Mouse (Mus musculus) heart, postnatal 10 days (tissue): ENCODE results near the gene Fam122a. TPM values are rescaled to one million over a fixed set of nuclear protein-coding genes. Genes with fewer than 3 reads are reported as not detected.

Experiments used
- DNase-seq, 2 experiments: peaks; one replicate each; pipeline ENCODE4 v3.0.0; 2021
- intact Hi-C: fragments of 180-260 bp; cut with DNase I; formaldehyde crosslinking; loops from one replicate; pipeline ENCODE4 v1.15.1; 2025
- total RNA-seq, 2 experiments: library from RNA; stranded (reverse); gene quantifications; 2 replicates each; pipeline ENCODE4 v1.2.3; 2021

Fam122a gene
- total RNA-seq, 2 experiments from 2014 or later: 27.3 to 28.3 TPM

- DNase-seq: no peak
- intact Hi-C loops: no loop called here
Observed at GRCm38 (mm10) chr19:24491824-24492223, 14.7 kb upstream of the Fam122a start.

- no peak for DNase-seq
- intact Hi-C loops: no loop called here
Observed at GRCm38 (mm10) chr19:24490275-24490674, 13.1 kb upstream of the Fam122a start.

GRCm38 (mm10) chr19:24486433-24487296 lies 9.5 kb upstream of the Fam122a start:
- no peak for DNase-seq
- intact Hi-C loops: no loop called here

GRCm38 (mm10) chr19:24484612-24485194 lies 7.5 kb upstream of the Fam122a start:
- intact Hi-C loops: no loop called here

GRCm38 (mm10) chr19:24480916-24481315 lies 3.8 kb upstream of the Fam122a start:
- no peak for DNase-seq
- intact Hi-C loops: no loop called here

More at GRCm38 (mm10) chr19:24484612-24485194, 7.5 kb upstream of the Fam122a start:
- DNase-seq: no peak

- intact Hi-C loops: loop anchor here (2.0 to 5.0 kb wide), 2 partner anchors 78 to 174 kb away; partner anchors contain the start of gene Pip5k1b
- no peak for DNase-seq
Observed at GRCm38 (mm10) chr19:24476461-24476860, 695 bp downstream of the Fam122a start.

GRCm38 (mm10) chr19:24475281-24475680 lies 1.9 kb downstream of the Fam122a start:
- intact Hi-C loops: loop anchor here (5.0 kb wide), 1 partner anchor 173 kb away; no protein-coding TSS in a partner anchor
- no peak for DNase-seq

- intact Hi-C loops: no loop called here
Observed at GRCm38 (mm10) chr19:24472512-24472911, 4.6 kb downstream of the Fam122a start.

GRCm38 (mm10) chr19:24471538-24471937 lies 5.6 kb downstream of the Fam122a start:
- DNase-seq: no peak
- intact Hi-C loops: no loop called here

More at GRCm38 (mm10) chr19:24472512-24472911, 4.6 kb downstream of the Fam122a start:
- DNase-seq: no peak

GRCm38 (mm10) chr19:24469216-24469615 lies 7.9 kb downstream of the Fam122a start:
- intact Hi-C loops: no loop called here
- DNase-seq: no peak

GRCm38 (mm10) chr19:24468616-24469015 lies 8.5 kb downstream of the Fam122a start:
- intact Hi-C loops: no loop called here
- no peak for DNase-seq

- intact Hi-C loops: no loop called here
- DNase-seq: no peak
Observed at GRCm38 (mm10) chr19:24463011-24463410, 14.1 kb downstream of the Fam122a start.

GRCm38 (mm10) chr19:24456591-24457231 lies 20.4 kb downstream of the Fam122a start:
- intact Hi-C loops: no loop called here
- peak; percentile 28 to 44 for DNase-seq

- intact Hi-C loops: no loop called here
Observed at GRCm38 (mm10) chr19:24455249-24455960, 21.8 kb downstream of the Fam122a start.

GRCm38 (mm10) chr19:24454451-24454850 lies 22.7 kb downstream of the Fam122a start:
- no peak for DNase-seq
- intact Hi-C loops: no loop called here

More at GRCm38 (mm10) chr19:24455249-24455960, 21.8 kb downstream of the Fam122a start:
- DNase-seq: no peak

GRCm38 (mm10) chr19:24453379-24453778 lies 23.8 kb downstream of the Fam122a start:
- peak; percentile 24 to 43 for DNase-seq
- intact Hi-C loops: no loop called here

- intact Hi-C loops: no loop called here
- DNase-seq: peak in 1 of 2 experiments; percentile 29
Observed at GRCm38 (mm10) chr19:24452441-24452898, 24.7 kb downstream of the Fam122a start.

- DNase-seq: no peak
- intact Hi-C loops: no loop called here
Observed at GRCm38 (mm10) chr19:24451626-24452025, 25.5 kb downstream of the Fam122a start.

- DNase-seq: no peak
- intact Hi-C loops: no loop called here
Observed at GRCm38 (mm10) chr19:24450740-24451139, 26.4 kb downstream of the Fam122a start.

- no peak for DNase-seq
- intact Hi-C loops: no loop called here
Observed at GRCm38 (mm10) chr19:24444322-24444721, 32.8 kb downstream of the Fam122a start.
